Mouse (Mus musculus) B cell, adult 2 months (primary cell): ENCODE data around the gene Ankrd49.

Experiments
- DNase-seq, 2 experiments: peaks; one replicate each; pipeline ENCODE4 v3.0.0; 2022

Ankrd49 gene

GRCm38 (mm10) chr9:14784039-14785002, at the start of gene Ankrd49, which contains the start of gene Mre11a:
TSS of gene Ankrd49 (minus strand) at chr9:14784856.
TSS of gene Mre11a (plus strand) at chr9:14784654.
- DNase-seq = peak; percentile 91 to 92

DNA sequence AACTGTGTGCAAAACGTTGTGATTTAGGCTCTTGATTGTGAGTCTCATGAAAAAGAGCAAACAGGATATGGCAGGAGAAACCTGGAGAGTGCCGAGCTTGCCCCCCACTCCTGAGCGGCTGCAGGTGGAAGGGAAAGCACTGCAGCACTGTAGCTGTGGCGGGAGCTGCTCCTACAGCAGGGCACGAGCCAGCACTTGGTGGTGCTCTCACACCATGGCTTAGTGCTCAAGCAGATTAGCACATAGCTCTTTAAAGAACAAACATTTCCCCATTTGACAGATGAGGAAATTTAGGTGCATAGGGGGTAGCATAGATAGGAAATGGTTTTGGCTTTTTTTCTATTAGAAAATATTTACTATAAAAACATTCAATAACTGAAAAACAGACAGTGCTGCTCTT, 47.4 kb upstream of the Ankrd49 start:
- no peak for DNase-seq

- DNase-seq = no peak
These were observed 43.2 kb upstream of the Ankrd49 start for GRCm38 (mm10) chr9:14827875-14828274.

DNA sequence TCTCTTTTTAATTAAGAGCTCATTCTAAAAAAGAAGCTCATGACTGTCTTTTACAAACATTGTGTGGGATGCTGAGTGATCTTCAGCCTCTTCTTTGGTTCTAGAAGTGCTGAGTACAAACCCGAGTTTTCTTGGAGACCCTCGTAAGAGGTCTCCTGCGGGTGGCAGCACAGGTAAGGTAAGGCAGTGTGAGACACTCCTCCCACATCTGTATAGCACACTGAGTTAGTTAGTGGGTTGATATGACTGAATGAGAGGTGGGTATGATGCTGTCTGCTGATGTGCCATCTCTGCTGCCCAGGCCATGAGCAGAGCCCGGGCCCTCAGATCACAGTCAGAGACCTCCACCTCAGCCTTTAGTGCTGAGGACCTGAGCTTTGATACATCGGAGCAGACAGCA, 40.2 kb upstream of the Ankrd49 start:
- no peak for DNase-seq

DNA sequence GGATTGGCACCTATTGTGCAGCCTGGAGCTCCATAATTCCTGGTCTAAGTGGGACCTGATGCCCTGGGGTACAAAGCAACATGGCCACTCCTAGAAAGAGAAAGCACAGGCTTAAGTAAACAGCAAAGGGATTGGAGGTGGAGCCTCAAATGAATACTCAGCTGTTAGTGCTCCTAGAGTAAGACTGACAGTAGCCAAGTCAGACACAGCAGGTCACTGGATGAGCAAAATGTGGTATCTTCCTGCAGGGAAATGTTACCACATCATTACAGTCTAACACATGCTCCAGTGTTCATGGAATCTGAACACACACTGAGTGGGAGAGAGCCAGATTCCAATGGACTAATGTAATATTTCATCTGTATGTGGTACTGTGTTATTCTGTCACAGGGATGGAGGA, 36.7 kb upstream of the Ankrd49 start:
- DNase-seq = no peak

DNA sequence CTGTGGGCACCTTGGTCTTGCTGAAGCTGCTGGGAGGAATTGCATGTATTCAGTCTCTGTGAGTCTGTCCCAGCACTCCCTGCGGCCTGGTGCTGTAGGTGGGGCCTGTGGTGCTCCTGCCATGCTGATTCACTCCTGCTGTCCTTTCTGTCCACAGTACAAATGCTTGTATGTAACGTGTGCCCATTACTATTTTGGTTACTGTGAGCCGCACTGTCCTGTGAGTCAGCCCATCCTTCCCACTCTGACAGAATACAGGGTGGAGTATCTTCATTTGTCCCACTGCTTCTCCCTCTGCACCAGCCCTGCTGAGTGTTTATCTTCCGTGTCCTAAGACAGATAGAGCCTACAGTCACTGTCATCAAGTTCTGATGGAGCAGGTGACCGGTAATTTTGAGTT, 25.5 kb upstream of the Ankrd49 start:
- DNase-seq = no peak

DNA sequence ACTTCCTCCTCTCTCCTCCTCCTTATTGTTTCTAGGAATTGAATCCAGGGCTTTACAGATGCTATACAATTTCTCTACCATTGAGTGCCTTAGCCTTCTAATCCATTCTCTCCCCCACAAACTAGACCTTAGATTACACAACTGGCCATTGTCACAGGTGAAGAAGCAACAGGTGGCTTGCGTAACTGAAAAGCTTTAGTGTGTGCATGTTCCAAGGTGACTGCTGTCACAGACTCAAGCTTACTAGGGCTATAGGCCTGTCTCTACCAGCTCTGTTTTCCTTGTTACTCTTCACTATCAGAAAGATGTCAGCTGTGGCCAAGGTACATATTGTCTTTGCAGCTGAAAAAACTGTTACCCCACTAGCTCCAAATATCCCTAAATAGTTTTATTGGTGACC, 22.1 kb upstream of the Ankrd49 start:
- no peak for DNase-seq

DNA sequence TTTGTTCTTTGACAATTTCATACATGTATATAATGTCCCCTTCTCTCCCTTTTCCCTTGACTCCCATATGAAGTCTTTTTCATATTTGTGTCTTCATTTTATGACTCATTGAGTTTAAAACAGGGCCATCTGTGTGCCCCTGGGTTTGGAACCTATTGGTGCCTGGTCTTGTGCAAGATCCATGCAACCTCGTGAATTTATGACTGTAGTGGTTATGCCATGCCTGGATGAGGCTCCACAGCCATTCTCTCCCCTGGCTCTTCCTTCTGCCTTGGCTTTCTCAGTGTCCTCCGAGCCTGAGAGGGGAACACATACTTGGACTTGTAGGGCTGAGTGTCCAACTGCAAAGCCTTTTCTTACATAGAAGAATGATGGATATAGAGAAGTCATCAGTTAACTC, 21.1 kb upstream of the Ankrd49 start:
- DNase-seq = no peak

GRCm38 (mm10) chr9:14787356-14787755, 2.7 kb upstream of the Ankrd49 start:
- no peak for DNase-seq

DNA sequence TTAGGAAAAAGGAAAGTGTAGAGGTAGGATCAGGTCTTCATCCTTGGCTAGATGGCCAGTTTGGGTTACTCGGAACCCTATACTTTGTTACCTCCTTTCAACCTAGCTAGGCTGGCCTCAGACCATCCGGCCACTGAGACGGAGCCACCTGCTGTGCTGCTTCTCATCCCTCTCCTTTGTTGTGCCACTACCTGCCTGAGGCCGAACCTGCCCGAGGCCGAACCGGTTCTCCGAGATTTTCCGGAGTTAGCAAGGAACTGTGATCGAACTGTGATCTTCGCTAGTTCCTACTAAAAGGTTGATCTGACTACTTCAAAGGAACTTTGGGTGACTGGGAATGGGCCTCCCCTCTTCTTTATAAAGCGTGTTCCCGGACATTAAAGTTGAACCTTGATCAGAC, 6.3 kb downstream of the Ankrd49 start:
- DNase-seq = no peak

DNA sequence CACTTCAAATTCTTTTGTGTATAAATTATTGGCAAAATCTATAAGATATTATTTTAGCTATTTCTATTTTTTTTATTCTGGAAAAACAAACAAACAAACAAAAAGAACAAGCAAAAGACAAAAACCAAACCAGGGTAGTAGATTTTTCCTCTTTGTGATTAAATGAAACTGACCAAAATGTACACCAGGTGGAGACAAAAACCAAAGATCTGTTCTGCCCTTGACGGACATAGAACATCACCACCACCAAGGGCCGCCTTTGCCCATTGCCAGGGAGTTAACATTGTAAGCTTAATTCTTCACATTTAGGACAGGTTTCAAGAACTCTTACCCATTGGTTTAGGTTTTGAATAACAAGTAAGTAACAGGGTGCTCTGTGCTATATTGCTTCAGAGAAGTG, 10.8 kb downstream of the Ankrd49 start:
- DNase-seq = no peak

DNA sequence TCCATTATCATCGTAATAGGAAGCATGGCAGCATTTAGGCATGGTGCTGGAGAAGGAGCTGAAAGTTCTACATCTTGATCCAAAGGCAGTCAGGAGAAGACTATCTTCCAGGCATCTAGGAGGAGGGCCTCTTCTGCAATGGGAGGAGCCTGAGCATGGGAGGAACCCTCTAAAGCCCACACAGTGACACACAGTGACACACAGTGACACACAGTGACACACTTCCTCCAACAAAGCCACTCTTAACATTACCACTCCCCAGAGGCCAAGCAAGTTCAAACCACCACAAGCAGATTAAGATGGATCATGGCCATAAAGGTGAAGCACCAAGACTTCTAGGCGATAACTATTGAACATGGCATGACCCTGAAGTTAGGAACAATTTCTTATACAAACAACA, 12.6 kb downstream of the Ankrd49 start:
- no peak for DNase-seq

- DNase-seq = no peak
These were observed 13.7 kb downstream of the Ankrd49 start, which contains the start of gene 1700012B09Rik for GRCm38 (mm10) chr9:14770803-14771471. TSS of gene 1700012B09Rik (minus strand) at chr9:14771030.

- no peak for DNase-seq
These were observed 14.8 kb downstream of the Ankrd49 start for GRCm38 (mm10) chr9:14769811-14770210.

- peak; percentile 56 to 59 for DNase-seq
These were observed 19.9 kb downstream of the Ankrd49 start for GRCm38 (mm10) chr9:14764765-14765164.

DNA sequence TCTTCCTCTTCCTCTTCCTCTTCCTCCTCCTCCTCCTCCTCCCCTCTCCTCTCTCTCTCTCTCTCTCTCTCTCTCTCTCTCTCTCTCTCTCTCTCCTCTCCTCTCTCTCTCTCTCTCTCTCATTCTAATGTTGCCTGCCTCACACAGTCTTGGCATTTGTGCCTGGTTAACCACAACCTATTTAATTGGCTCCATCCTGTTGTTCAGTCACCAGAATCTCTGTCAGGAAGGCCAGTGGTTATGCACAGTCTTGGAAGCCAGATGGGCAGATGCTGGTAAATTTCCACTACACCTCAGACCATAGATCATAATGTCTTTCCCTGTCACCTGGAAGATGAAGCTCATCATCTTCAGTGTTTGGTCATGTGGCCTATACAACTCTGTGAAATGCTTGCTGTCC, 25.4 kb downstream of the Ankrd49 start:
- DNase-seq = no peak

- DNase-seq = no peak
These were observed 26.1 kb downstream of the Ankrd49 start for GRCm38 (mm10) chr9:14758590-14758989.

DNA sequence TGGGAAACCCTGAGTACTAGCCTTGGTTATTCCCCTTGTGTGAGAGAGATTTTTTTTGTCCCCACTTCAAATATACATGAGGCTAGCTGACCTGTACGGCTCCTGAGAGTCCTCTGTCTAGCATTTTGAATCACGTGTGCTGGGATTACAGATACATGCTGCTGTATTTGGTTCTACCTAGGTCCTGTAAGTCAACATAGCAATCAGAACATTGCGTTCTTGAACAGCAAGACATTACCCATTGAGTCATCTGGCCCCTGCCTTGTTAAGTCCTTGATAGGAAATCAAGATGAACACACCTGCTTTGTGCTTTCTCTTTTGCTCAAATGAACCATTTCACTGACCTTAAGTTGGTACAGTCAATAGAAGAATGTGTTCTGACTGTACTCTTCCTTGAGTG, 30.2 kb downstream of the Ankrd49 start:
- no peak for DNase-seq

GRCm38 (mm10) chr9:14753947-14754346, 30.7 kb downstream of the Ankrd49 start:
- DNase-seq = no peak

DNA sequence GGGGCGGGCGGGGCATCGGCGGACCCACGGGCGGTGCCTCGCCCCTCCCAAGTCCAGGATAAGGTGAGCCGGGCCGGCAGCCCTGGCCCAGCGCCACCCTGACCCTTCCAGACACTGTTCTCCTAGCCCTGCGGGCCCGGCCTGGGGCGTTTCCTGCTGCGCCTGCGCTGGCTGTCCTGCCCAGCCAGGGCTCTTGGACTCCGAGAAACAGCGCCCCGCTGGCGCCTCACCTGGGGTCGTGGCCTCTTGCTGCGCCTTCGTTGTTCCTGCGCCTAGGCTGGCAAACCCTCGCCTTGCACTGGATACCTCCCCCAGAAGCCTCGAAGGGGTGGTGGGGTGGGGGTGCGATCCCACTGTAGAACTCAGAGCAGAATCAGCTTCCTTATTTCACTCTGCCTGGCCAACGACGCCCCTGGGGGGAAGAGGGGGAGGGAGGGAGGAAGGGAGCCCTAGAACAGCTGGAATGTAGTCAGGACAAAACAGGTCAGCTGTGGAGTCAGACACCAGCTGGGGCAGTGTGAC, 32.6 kb downstream of the Ankrd49 start, which contains the start of gene Fut4:
Fut4 (minus strand) TSS at position 393 of the 522 bp plus-strand sequence.
- DNase-seq = peak; percentile 26 to 30

GRCm38 (mm10) chr9:14751503-14752000, 33.1 kb downstream of the Ankrd49 start:
- DNase-seq = peak; percentile 18 to 19

DNA sequence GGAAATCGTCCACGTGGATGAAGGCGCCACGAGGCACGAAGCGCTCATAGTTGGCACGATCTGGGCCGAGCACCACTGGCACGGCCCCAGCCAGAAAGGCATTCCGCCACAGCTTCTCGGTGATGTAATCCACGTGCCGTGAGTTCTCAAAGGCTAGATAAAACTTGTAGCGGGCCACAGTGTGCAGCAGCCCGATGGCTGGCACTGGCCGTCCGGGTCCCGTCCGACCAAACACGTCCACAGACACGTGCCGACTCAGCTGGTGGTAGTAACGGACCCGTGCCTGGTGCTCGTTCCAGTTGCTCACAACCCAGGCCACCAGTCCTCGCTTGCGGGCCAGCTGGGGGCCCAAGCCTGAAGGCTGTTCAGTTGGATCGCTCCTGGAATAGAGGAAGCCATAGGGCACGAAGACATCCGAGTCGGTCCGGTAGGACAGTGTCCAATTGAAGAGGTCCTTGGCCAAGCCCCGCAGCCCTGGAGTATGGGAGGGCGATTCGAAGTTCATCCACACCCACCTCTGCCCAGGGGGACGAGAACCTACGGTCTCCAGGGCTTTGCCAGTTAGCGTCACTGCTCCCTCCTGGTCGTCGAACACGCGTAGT, 33.7 kb downstream of the Ankrd49 start:
- DNase-seq = no peak
